In genomic region chr5:25747904-25748303, GRCm38 (mm10) we compare ENCODE assay signal across 14 mouse cellular contexts.
"Had no signal": no experiment of that assay in that cellular context is flagged by ENCODE, and none has a peak within 500 bp of the region (broad histone marks: within the 10 kb centered on the region; RNA-seq: fewer than 3 reads in every experiment).

No protein-coding gene starts in this region.

- ATAC-seq: midbrain, embryonic 16.5 days had no signal

- H3K9ac ChIP-seq: limb, embryonic 13.5 days; liver, embryonic 14.5 days; midbrain, embryonic 12.5 days; neural tube, embryonic 13.5 days; stomach, embryonic 15.5 days had no signal

- H3K27me3 ChIP-seq: limb, embryonic 13.5 days; midbrain, embryonic 12.5 days; neural tube, embryonic 13.5 days; stomach, embryonic 15.5 days had no signal

- H3K27ac ChIP-seq: layer of hippocampus, adult 2 months; limb, embryonic 13.5 days; liver, embryonic 14.5 days; midbrain, embryonic 12.5 days; neural tube, embryonic 13.5 days; stomach, embryonic 15.5 days had no signal

- H3K4me1 ChIP-seq: midbrain, embryonic 12.5 days; neural tube, embryonic 13.5 days; stomach, embryonic 15.5 days had no signal

- H3K4me2 ChIP-seq: limb, embryonic 13.5 days; midbrain, embryonic 12.5 days; neural tube, embryonic 13.5 days; stomach, embryonic 15.5 days had no signal

- H3K36me3 ChIP-seq: limb, embryonic 13.5 days; midbrain, embryonic 12.5 days; neural tube, embryonic 13.5 days; stomach, embryonic 15.5 days had no signal

- H3K9me3 ChIP-seq: limb, embryonic 13.5 days; midbrain, embryonic 12.5 days; neural tube, embryonic 13.5 days; stomach, embryonic 15.5 days had no signal

- DNase-seq: kidney, postnatal 10 days; kidney, postnatal 4 days; left cerebral cortex, postnatal 4 days; lung, adult 18-20 months; retina, postnatal 1 day; right cerebral cortex, postnatal 4 days; thymus, postnatal 36 days had no signal

- H3K4me3 ChIP-seq: layer of hippocampus, adult 2 months; limb, embryonic 13.5 days; midbrain, embryonic 12.5 days; neural tube, embryonic 13.5 days; stomach, embryonic 15.5 days had no signal
